Mouse (Mus musculus) erythroblast, embryonic 14.5 days (primary cell): ENCODE measurements around the gene Tekt4. TPM values are rescaled to one million over a fixed set of nuclear protein-coding genes. Genes with fewer than 3 reads are reported as not detected.

Experiments used
- H3K27me3 ChIP-seq: 2 replicates; pipeline ENCODE4 v1.6.1; 2012; ENCODE audit warnings: inconsistent platforms; ENCODE audit not compliant: control insufficient read depth
- H3K36me3 ChIP-seq: 2 replicates; pipeline ENCODE4 v1.6.1; 2012; ENCODE audit warnings: mild to moderate bottlenecking, inconsistent platforms; ENCODE audit not compliant: control insufficient read depth
- H3K4me1 ChIP-seq: 2 replicates; pipeline ENCODE4 v1.6.1; 2012; ENCODE audit warnings: inconsistent platforms; ENCODE audit not compliant: control insufficient read depth
- H3K4me3 ChIP-seq: replicated peaks from 2 replicates; pipeline ENCODE3; 2012; ENCODE audit warnings: moderate library complexity, mild to moderate bottlenecking, inconsistent platforms
- H3K9me3 ChIP-seq: 2 replicates; pipeline ENCODE4 v1.6.1; 2012; ENCODE audit warnings: low read length, inconsistent platforms, mixed read lengths; ENCODE audit not compliant: control insufficient read depth
- GATA1 ChIP-seq: IDR thresholded peaks from 2 replicates; pipeline ENCODE4 v1.6.1; 2012; ENCODE audit warnings: low read length, inconsistent platforms, mixed read lengths
- TAL1 ChIP-seq: IDR thresholded peaks from 3 replicates; pipeline ENCODE4 v1.6.1; 2012; ENCODE audit warnings: low read length, inconsistent platforms, mixed read lengths
- polyA plus RNA-seq: library from polyadenylated mRNA; stranded (reverse); fragments of >175 nt; gene quantifications from 2 replicates; pipeline ENCODE4 v1.2.3, GENCODE M21; 2012

The Tekt4 gene
- polyA plus RNA-seq, 1 experiment, result not detected

DNA sequence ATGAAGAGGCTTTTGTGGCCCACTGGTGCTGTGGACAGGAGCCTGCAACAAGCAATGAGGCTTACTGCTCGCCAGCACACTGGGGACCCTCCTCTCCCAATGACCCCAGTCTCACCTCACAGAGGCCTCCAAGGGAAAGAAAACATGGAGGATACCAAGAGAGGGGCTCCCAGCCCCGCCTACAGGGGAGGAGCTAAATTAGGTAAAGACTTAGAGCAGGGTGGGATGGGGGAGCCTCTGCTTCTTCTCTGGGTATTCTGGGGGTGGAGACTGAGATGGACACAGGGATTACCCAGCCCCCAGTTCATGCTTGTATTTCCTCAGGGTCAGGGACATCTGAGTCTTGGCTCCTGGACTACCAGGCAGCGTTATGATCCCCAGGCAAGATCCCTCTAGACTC, 39.5 kb upstream of the Tekt4 start:
- H3K36me3 ChIP-seq, result no peaks in the 10 kb centered on the region
- H3K9me3 ChIP-seq, result no peaks in the 10 kb centered on the region
- H3K4me3 ChIP-seq, result no peak overlapping the region
- TF ChIP-seq GATA1, result no peak
- no peak for TF ChIP-seq TAL1
- no peaks in the 10 kb centered on the region for H3K27me3 ChIP-seq
- H3K4me1 ChIP-seq, result no peaks in the 10 kb centered on the region; the same call in 1 of the 2 replicates

DNA sequence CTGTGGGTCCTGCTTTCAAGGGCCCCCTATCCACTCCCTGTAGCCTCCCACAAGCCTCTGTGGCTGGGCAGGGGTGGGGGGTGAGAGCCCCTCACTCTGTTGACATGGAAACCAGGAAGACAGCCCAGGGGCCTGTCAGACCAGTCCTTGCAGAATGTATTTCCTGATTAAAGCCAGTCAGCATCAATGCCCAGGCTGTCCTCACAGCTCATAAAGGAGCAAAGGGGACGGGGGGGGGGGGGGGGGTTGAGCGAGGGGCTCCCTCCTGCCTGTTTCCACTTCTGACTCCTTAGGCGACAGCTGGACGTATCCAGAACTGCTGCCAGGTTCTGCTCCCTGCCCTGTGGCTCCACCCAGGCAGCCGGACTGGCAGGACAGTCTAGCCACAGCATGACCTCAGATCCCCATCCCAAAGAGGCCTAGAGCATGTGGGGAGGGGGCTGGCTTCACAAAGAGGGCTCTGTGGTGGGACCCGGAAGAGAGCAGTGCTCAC, 38.9 kb upstream of the Tekt4 start:
- no peak overlapping the region for H3K4me3 ChIP-seq
- no peaks in the 10 kb centered on the region; the same call in 1 of the 2 replicates for H3K4me1 ChIP-seq
- H3K9me3 ChIP-seq, result no peaks in the 10 kb centered on the region
- TF ChIP-seq TAL1 (no peak), GATA1 (no peak)
- no peaks in the 10 kb centered on the region for H3K36me3 ChIP-seq
- H3K27me3 ChIP-seq, result no peaks in the 10 kb centered on the region

GRCm38 (mm10) chr17:25416219-25416618, 38.2 kb upstream of the Tekt4 start:
- Histone ChIP-seq H3K4me3 (no peak overlapping the region), H3K27me3 (no peaks in the 10 kb centered on the region), H3K36me3 (no peaks in the 10 kb centered on the region)

DNA sequence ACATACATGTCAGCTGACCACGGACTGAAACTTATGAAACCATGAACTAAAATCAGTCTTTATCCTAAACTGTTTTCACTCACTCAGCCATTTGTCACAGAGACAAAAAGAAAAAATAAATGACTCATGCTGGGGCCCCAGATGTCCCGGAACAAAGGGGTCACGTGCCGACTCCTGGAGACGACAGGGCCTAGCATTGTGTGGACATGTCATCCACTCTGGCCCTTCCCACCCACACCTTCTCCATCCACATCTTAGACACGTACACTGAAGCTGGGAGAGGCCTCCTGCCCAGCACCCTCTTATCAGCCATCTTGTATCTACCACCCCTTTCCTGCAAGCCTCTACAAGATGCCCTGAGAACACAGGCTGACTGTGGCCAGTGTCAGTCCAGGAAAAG, 36.4 kb upstream of the Tekt4 start:
- Histone ChIP-seq H3K36me3 (no peaks in the 10 kb centered on the region), H3K4me1 (no peaks in the 10 kb centered on the region; the same call in 1 of the 2 replicates), H3K9me3 (no peaks in the 10 kb centered on the region), H3K4me3 (no peak overlapping the region), H3K27me3 (no peaks in the 10 kb centered on the region)
- no peak for TF ChIP-seq GATA1
- no peak for TF ChIP-seq TAL1

More at GRCm38 (mm10) chr17:25416219-25416618, 38.2 kb upstream of the Tekt4 start:
- Histone ChIP-seq H3K4me1 (no peaks in the 10 kb centered on the region; the same call in 1 of the 2 replicates), H3K9me3 (no peaks in the 10 kb centered on the region)
- TF ChIP-seq GATA1, result no peak
- TF ChIP-seq TAL1, result no peak

GRCm38 (mm10) chr17:25418926-25419325, 35.5 kb upstream of the Tekt4 start:
- TF ChIP-seq GATA1 (no peak), TAL1 (no peak)
- H3K27me3 ChIP-seq, result no peaks in the 10 kb centered on the region

GRCm38 (mm10) chr17:25420998-25421397, 33.4 kb upstream of the Tekt4 start:
- Histone ChIP-seq H3K27me3 (no peaks in the 10 kb centered on the region), H3K4me1 (no peaks in the 10 kb centered on the region; the same call in 1 of the 2 replicates), H3K36me3 (no peaks in the 10 kb centered on the region), H3K4me3 (no peak overlapping the region), H3K9me3 (no peaks in the 10 kb centered on the region)
- TF ChIP-seq GATA1 (no peak), TAL1 (no peak)

More at GRCm38 (mm10) chr17:25418926-25419325, 35.5 kb upstream of the Tekt4 start:
- Histone ChIP-seq H3K4me1 (no peaks in the 10 kb centered on the region; the same call in 1 of the 2 replicates), H3K36me3 (no peaks in the 10 kb centered on the region), H3K4me3 (no peak overlapping the region), H3K9me3 (no peaks in the 10 kb centered on the region)

DNA sequence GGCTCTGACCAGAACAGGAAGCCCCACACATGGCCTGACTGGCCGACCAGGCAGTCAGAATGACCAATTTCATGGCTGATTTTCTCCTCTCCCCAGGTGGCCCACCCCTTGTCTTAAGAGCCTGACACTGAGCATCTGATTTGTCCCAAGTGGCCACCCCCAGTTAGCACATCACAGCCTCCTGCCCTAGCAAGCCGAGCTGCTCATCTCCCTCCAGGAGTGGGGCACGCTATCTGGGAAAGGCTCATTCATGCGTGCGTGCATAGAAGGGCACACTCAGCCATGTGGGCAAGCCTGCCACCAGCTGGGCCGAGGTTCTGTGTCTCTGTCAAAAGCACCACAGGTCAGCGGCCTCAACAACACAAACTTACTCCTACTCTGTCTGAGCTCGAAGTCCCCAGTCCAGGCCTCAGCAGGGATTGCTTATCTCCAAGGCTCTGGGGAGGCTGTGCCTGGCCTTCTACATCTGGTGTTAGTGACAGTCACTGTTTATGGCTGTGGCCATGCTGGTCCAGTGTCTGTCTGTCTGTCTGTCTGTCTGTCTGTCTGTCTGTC, 29.8 kb upstream of the Tekt4 start:
- no peaks in the 10 kb centered on the region; the same call in 1 of the 2 replicates for H3K27me3 ChIP-seq
- no peaks in the 10 kb centered on the region for H3K9me3 ChIP-seq
- no peak overlapping the region for H3K4me3 ChIP-seq
- no peaks in the 10 kb centered on the region for H3K4me1 ChIP-seq
- TF ChIP-seq GATA1 (no peak), TAL1 (no peak)
- H3K36me3 ChIP-seq, result no peaks in the 10 kb centered on the region

DNA sequence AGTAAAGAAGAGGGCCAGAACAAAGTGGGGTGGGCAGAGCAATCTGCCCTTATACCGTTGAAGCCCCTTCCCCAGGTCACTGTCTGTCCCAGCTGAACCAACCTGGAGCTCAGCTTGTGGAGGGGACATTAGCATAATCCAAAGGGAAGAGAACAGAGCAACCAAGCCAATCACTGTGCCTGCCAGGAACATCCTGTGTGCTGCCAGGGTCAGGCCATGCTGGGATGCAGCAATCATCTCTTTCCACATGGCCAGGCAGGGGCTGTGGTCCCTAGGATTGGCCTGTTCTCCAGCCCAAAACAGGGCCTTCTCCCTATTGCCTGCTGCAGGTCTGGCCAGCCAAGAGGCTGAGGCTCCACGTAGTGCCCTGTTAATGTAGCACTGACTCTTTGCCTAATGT, 28.4 kb upstream of the Tekt4 start:
- TF ChIP-seq TAL1 (no peak), GATA1 (no peak)
- Histone ChIP-seq H3K27me3 (peaks cover 8% of the 10 kb centered on the region), H3K4me1 (no peaks in the 10 kb centered on the region), H3K9me3 (no peaks in the 10 kb centered on the region), H3K4me3 (no peak overlapping the region), H3K36me3 (no peaks in the 10 kb centered on the region)

- H3K27me3 ChIP-seq, result peaks cover 22% of the 10 kb centered on the region
These were observed 27.0 kb upstream of the Tekt4 start for GRCm38 (mm10) chr17:25427441-25427840.

More at GRCm38 (mm10) chr17:25427441-25427840, 27.0 kb upstream of the Tekt4 start:
- TF ChIP-seq TAL1 (no peak), GATA1 (no peak)
- Histone ChIP-seq H3K4me1 (no peaks in the 10 kb centered on the region), H3K36me3 (no peaks in the 10 kb centered on the region), H3K4me3 (no peak overlapping the region), H3K9me3 (no peaks in the 10 kb centered on the region)
